Mouse (Mus musculus): ENCODE measurements around the gene Tns1.

The Tns1 gene

GRCm38 (mm10) chr1:74015513-74016234 lies 108.6 kb downstream of the Tns1 start:
- DNase-seq (ENCODE audit: low read depth, low spot score), result no peak

DNA sequence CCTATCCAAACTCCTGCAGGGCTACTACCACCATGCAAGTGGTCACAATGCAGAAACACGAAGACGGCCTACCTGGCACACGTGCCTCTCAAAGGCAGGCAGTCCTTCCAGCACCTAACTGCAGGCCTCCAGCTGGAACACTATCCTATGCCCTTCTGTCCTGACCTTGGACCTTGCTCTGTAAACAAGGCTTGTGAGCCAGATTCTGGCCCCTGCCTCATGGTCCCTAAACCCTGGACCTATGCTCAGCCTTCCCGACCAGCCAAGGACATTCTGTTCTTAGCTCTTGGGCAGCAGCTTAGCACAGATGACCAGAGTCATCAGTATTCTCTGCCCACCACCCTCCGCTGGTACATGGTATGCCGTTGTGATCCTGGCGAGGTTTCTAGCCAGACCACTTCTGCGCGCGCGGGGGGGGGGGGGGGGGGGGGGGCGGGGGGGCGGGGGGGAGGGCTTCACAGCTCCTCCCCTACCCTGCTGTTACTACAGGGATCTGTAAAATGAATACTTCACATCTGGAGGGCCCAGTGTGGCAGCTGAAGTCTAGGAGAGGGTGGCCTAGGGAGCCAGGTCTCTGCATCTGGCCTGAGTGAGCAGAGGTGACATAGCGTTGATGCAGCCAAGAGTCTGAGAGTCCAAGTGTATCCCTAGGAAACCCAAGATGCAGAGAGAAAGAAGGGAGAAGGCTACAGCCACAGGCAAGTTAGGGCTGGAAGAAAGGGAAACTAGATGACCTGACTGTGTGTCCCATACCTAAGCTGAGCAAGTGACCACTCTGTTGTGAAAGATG lies 109.5 kb downstream of the Tns1 start:
- peak; percentile 95 for DNase-seq (ENCODE audit: low read depth, low spot score)

GRCm38 (mm10) chr1:74013296-74014031 lies 110.8 kb downstream of the Tns1 start:
- DNase-seq (ENCODE audit: low read depth, low spot score), result no peak

GRCm38 (mm10) chr1:74012706-74013105 lies 111.5 kb downstream of the Tns1 start:
- no peak for DNase-seq (ENCODE audit: low read depth, low spot score)

DNA sequence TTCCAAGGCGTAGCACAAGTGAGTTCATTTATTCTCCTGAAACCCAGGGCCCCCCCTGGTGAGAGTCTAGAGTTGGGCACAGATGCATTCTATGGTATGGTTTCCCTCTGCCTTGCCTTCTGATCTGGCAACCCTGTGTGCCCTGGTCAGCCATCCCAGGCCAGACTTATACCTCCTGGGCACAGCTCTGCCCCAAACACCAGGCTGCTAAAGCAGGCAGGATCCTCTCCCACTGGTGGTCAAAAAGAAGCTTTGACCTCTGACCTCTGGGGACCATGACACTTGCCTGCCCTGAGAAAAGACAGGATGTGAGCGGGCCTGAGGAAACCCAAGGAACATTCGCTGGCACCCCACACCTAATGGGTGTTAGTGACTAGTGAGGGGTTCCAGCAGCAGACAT lies 114.8 kb downstream of the Tns1 start:
- no peak for DNase-seq (ENCODE audit: low read depth, low spot score)

DNA sequence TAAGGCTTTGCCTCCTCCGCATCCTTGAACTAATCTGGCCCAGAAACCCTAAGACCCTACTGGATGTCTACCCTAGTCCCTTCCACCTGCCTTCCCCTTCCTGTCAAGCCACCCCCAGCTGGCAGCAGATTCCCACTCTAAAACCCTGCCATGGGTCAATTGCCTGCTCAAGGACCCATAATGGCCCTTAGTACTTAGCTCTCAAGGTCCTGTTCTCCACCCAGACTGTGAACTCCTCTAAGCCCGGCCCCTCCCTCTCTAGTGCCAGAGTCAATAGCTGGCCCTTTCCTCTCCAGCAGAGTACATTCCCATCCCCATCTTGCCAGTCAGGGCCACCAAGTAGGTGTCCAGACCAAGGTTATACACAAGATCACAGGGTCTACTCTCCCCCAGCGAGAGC lies 115.3 kb downstream of the Tns1 start:
- no peak for DNase-seq (ENCODE audit: low read depth, low spot score)

GRCm38 (mm10) chr1:74008498-74008897 lies 115.8 kb downstream of the Tns1 start:
- peak; percentile 89 for DNase-seq (ENCODE audit: low read depth, low spot score)

- peak; percentile 83 for DNase-seq (ENCODE audit: low read depth, low spot score)
These were observed 116.7 kb downstream of the Tns1 start for GRCm38 (mm10) chr1:74007398-74008050.

DNA sequence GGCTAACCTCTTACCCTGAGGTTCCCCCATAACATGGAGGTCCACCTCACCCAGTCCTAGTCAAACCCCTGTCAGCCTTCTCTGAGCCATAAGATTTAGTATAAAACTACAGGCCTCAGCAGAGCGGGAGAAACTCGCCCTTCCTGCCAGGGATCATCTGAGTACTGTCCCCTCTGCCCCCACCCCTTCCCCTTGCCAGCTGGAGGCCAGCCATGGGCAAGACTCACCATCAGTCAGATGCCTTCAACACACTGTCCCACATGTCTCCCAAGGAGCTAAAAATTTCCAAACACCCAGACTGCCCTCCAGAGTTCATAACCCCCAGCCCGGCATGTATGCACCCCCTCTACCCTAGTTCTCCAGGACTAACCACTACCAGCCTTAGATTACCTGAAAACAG lies 119.2 kb downstream of the Tns1 start:
- DNase-seq (ENCODE audit: low read depth, low spot score), result no peak

GRCm38 (mm10) chr1:74003723-74004122 lies 120.5 kb downstream of the Tns1 start:
- DNase-seq (ENCODE audit: low read depth, low spot score), result no peak

GRCm38 (mm10) chr1:74001449-74001820 lies 122.8 kb downstream of the Tns1 start:
- DNase-seq (ENCODE audit: low read depth, low spot score), result peak; percentile 73

DNA sequence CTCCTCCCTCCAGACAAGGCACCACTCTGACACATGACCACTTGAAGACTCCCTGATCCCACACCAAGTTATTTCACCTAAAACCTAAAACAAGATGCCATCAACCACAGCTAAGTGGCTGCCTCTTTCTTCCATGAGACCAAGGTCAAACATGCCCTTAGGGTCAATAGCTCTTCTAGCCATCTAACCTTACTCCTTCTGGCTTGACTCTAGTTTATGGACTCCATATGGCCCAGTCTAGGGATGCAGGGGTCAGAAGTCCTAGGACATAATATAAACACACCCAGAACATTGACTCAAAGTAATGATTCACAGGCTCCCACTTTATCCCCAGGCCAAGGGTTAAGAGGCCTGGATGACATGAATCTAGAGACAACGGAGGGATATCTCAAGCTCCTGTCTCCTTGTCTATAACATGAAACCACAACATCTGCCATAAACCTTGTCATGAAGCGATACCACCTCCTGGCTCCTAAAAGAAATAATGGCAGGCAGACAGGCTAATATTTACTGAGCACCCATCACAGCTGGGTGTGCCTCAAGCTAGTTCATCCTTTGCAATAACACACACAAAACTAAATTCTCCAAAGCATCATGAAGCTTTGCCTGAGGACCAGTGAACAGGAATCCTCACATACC lies 123.3 kb downstream of the Tns1 start:
- no peak for DNase-seq (ENCODE audit: low read depth, low spot score)

DNA sequence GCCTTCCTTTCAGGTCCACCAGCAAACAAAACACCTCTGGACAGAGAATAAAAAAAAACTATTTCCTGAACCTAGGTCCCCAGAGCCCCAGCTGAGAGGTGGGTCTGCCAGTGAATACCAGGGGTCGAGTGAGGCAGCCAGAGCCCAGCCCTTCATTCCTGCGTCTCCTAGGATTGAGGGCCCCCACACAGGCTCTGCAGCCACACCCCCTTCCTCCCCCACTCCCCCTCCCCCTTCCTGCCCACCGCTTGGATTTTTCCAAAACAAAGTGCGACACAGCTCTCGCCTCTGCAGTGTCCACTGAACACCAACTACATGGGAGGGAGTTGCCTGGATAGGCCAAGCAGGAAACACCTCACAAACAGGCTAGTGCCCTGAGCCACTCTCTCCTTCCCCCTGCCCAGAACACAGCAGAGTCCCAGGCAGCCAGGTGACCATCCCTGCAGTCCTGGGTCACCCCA lies 124.0 kb downstream of the Tns1 start:
- no peak for DNase-seq (ENCODE audit: low read depth, low spot score)

DNA sequence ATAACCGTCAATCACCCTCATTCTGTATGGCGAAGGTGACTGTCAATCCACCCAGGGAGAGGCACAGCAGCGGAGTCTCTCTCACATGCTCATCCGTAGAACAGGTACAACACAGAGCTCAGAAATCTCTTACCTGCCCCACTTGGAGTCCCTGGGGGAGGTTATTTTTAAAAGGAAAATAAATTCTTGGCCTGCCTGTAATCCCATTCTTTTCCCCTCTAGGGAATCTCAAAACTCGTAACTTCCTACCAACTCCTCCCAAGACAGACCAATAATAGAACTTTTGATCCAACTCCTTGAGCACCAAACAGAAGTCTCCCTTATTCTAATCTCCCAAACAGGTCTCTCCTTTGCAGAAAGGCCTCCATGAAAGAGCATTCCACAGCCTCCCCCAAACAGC lies 124.7 kb downstream of the Tns1 start:
- no peak for DNase-seq (ENCODE audit: low read depth, low spot score)

DNA sequence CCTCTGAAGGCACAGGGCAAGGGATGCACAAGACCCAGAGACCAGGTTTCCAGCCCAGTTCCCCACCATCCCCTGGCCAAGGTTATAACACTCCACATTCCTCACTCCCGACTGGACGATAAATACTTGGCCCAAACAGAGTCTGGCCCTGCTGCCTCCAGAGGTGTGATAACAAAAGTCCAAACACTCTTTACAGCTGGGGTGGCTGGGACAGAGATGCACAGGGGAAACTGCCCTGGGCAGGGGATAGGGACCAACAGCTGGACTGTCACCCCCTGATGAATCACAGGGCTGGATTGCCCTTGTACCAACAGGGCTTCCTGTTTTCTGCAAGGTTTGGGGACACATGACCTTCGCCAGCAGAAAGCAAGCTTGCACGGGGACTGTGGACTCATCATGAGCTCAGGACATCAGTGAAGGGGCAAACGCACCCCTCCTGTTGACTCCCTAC lies 125.3 kb downstream of the Tns1 start:
- DNase-seq (ENCODE audit: low read depth, low spot score), result no peak

- DNase-seq (ENCODE audit: low read depth, low spot score), result peak; percentile 87
These were observed 126.0 kb downstream of the Tns1 start for GRCm38 (mm10) chr1:73998131-73998865.

- no peak for DNase-seq (ENCODE audit: low read depth, low spot score)
These were observed 126.9 kb downstream of the Tns1 start for GRCm38 (mm10) chr1:73997341-73997740.

DNA sequence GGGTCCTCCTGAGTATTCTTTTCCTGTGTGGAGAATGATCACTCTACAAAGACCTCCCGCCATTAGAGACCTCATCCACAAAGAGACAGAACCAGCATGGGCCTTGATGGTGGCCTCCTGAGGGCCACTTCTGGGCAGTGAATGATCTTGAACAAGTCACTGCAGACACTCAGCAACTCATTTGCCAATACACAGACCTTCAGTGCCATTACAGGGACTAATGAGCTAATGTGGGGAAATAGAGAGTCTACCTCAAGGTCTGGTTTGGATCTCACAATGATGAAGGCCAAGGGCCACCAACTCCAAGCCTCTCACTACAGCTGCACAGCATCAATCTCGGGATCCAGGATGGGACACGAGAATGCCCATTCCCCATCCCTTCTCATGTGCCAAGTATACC lies 127.6 kb downstream of the Tns1 start:
- DNase-seq (ENCODE audit: low read depth, low spot score), result no peak

- peak; percentile 69 for DNase-seq (ENCODE audit: low read depth, low spot score)
These were observed 128.0 kb downstream of the Tns1 start for GRCm38 (mm10) chr1:73996209-73996608.

DNA sequence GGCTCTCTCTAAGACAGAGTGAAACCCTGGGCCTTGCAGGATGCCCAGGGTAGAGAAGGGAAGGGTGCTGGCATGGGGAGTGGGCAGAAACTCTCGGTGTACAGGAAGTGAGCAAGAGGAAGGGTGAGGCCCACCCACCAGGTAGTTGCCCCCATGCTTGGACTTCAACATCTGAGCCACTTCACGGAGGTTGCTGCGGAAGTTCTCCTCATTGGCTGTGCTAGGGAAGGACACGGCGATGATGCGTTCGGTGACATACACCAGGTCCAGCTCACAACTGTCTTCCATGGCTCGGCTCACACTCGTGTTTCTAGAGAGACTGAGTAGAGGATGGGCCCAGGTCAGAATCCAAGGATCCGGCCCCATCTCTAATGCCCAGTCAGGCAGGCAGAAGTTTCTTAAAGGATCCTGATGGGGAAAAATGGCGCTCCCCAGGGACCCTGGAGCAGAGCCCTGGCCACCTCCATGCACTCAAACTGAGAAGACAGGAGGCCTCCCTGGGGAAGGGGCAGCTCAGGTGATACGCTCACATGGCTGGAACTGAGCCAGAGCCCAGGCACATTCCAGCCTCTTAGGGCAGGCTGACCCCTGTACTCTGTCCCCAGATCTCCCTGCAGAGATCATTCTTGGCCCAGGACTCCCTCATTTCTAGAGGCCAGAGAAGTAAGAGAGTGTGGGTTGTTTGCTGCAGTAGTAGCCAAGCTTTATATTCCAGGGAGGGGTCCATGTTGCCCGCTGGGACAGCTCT lies 129.0 kb downstream of the Tns1 start:
- no peak for DNase-seq (ENCODE audit: low read depth, low spot score)
